Mouse (Mus musculus) lung, adult 2 months (tissue): ENCODE data around the gene Pigv.

Experiments used
- CTCF ChIP-seq: fragments of 200-500 bp; IDR thresholded peaks from 2 replicates; pipeline ENCODE4 v1.5.1; 2011; ENCODE audit warnings: mild to moderate bottlenecking, low read length, control low read depth; ENCODE audit not compliant: insufficient read depth
- POLR2A ChIP-seq: fragments of 200-500 bp; IDR thresholded peaks from 2 replicates; pipeline ENCODE4 v1.6.1; 2011; ENCODE audit warnings: low read depth, mild to moderate bottlenecking, control low read depth, low read length, borderline replicate concordance; ENCODE audit errors: extremely low read depth

GRCm38 (mm10) chr4:133660193-133661155 is 12.0 kb downstream of the Pigv start:
- TF ChIP-seq CTCF (no peak), POLR2A (peak; percentile 36; the same call in 1 of the 2 replicates)
